Comparison of ENCODE assay signal across 8 mouse cellular contexts in the genomic region with DNA sequence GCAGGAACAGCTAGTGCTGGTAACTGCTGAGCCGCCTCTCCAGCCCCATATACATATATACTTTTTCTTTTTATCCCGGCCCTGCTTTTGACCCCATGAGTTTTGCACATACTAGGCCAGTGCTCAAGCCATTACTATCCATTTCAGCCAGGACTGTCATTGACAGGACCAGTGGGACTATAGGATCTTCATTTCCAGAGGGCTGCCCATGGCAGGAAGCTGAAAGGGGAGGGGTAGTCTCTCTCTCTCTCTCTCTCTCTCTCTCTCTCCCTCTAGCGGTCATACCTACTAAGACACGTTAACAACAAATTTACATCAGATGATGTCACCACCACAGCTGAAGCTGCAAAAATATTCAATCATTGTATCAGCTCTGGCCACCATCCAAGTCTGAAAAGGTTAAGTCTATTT. TPM values are rescaled to one million over a fixed set of nuclear protein-coding genes. Genes with fewer than 3 reads are reported as not detected.
DNase-seq lines count a peak whose midpoint lies in the region; ATAC-seq and TF ChIP-seq lines count a peak whose summit lies in the region.

No protein-coding gene starts in this region.

- no peak overlapping the region for H3K4me3 ChIP-seq in lung, embryonic 14.5 days (ENCODE audit: low read depth, low read length)

- no peak overlapping the region for H3K27ac ChIP-seq in lung, embryonic 14.5 days (ENCODE audit: low read depth)

- DNase-seq in adrenal gland, postnatal 14 days, result peak; percentile 43
- no peak for DNase-seq in adrenal gland, postnatal 10 days
- DNase-seq in lung, embryonic 14.5 days, result peak; percentile 86
- no peak for DNase-seq in lung, adult 18-20 months
- peak; percentile 62 for DNase-seq in lung, postnatal 10 days
- peak; percentile 51 for DNase-seq in thymus, postnatal 4 days
- DNase-seq in layer of hippocampus, adult 8-10 months (ENCODE audit: low spot score in 2 of 2), result no peak

- H3K36me3 ChIP-seq in lung, embryonic 14.5 days (ENCODE audit: insufficient read depth), result no peaks in the 10 kb centered on the region

- H3K4me1 ChIP-seq in lung, embryonic 14.5 days (ENCODE audit: insufficient read depth), result peaks cover 7% of the 10 kb centered on the region

- ATAC-seq in lung, embryonic 14.5 days (ENCODE audit: insufficient read depth), result no peak
- ATAC-seq in granulocyte monocyte progenitor cell, adult 5-6 weeks (replicated peaks; ENCODE audit: poor library complexity, severe bottlenecking), result peak; percentile 26

- WGBS in lung, embryonic 14.5 days, result 10% methylated on average over 4 of the region's 4 CpGs

- no peaks in the 10 kb centered on the region for H3K27me3 ChIP-seq in lung, embryonic 14.5 days (ENCODE audit: insufficient read depth, low read length)

- no peaks in the 10 kb centered on the region for H3K9me3 ChIP-seq in lung, embryonic 14.5 days (ENCODE audit: low read depth, low read length)

- no peak overlapping the region for H3K9ac ChIP-seq in lung, embryonic 14.5 days

- peak; percentile 80 for TF ChIP-seq CTCF in lung, embryonic 14.5 days (IDR thresholded peaks at IDR 0.05; ENCODE audit: low read depth)

- H3K4me2 ChIP-seq in lung, embryonic 14.5 days, result no peak overlapping the region

RNA-seq across cellular contexts. Expression of a gene that starts 1.9 kb away (rescaled TPM):
- total RNA-seq in adrenal gland, postnatal 14 days (2021), result 10.1 and 15.3 TPM in 2 replicates
- 10 to 100 TPM in 1 of 2 experiments, 1 to 10 TPM in 1; 8.7 to 10.8 TPM for total RNA-seq in adrenal gland, postnatal 10 days (2021)
- 24.1 and 25.2 TPM in 2 replicates for polyA plus RNA-seq in lung, embryonic 14.5 days (2014; fragmentation: Nextera tagmentation; extraction: Ambion mirVana)
- total RNA-seq in granulocyte monocyte progenitor cell, adult 5-6 weeks (2014; fragmentation: Nextera tagmentation), result 22.2 and 26.0 TPM in 2 replicates
- total RNA-seq in granulocyte monocyte progenitor cell, adult 5-6 weeks (2017), result 4.9 and 7.9 TPM in 2 replicates
- total RNA-seq in layer of hippocampus, adult 8-10 months (2022), result 1 to 10 TPM; 5.0 to 7.3 (median 5.9) TPM

RNA-seq across cellular contexts. Expression of a gene that starts 3.3 kb away (rescaled TPM):
- total RNA-seq in adrenal gland, postnatal 14 days (2021), result 2.0 TPM in 2 replicates
- total RNA-seq in adrenal gland, postnatal 10 days (2021), result 1 to 10 TPM; 1.1 to 1.8 TPM
- polyA plus RNA-seq in lung, embryonic 14.5 days (2014; fragmentation: Nextera tagmentation; extraction: Ambion mirVana), result 0.58 and 0.61 TPM in 2 replicates
- 3.7 and 4.4 TPM in 2 replicates for total RNA-seq in granulocyte monocyte progenitor cell, adult 5-6 weeks (2014; fragmentation: Nextera tagmentation)
- total RNA-seq in granulocyte monocyte progenitor cell, adult 5-6 weeks (2017), result 0.26 and 1.4 TPM in 2 replicates
- total RNA-seq in layer of hippocampus, adult 8-10 months (2022), result 1 to 10 TPM; 3.3 to 3.9 (median 3.7) TPM

RNA-seq across cellular contexts. Expression of a gene that starts 24.9 kb away (rescaled TPM):
- total RNA-seq in adrenal gland, postnatal 14 days (2021), result 22.2 and 24.3 TPM in 2 replicates
- 10 to 100 TPM; 17.3 to 24.7 TPM for total RNA-seq in adrenal gland, postnatal 10 days (2021)
- 35.8 and 39.3 TPM in 2 replicates for polyA plus RNA-seq in lung, embryonic 14.5 days (2014; fragmentation: Nextera tagmentation; extraction: Ambion mirVana)
- total RNA-seq in granulocyte monocyte progenitor cell, adult 5-6 weeks (2014; fragmentation: Nextera tagmentation), result 8.3 and 12.6 TPM in 2 replicates
- total RNA-seq in granulocyte monocyte progenitor cell, adult 5-6 weeks (2017), result 5.3 and 6.2 TPM in 2 replicates
- 10 to 100 TPM; 27.0 to 34.2 (median 29.5) TPM for total RNA-seq in layer of hippocampus, adult 8-10 months (2022)

RNA-seq across cellular contexts. Expression of a gene that starts 25.6 kb away (rescaled TPM):
- total RNA-seq in adrenal gland, postnatal 14 days (2021), result 18.1 and 22.5 TPM in 2 replicates
- 10 to 100 TPM; 15.2 to 26.7 TPM for total RNA-seq in adrenal gland, postnatal 10 days (2021)
- polyA plus RNA-seq in lung, embryonic 14.5 days (2014; fragmentation: Nextera tagmentation; extraction: Ambion mirVana), result 6.1 and 7.3 TPM in 2 replicates
- 7.6 and 9.2 TPM in 2 replicates for total RNA-seq in granulocyte monocyte progenitor cell, adult 5-6 weeks (2014; fragmentation: Nextera tagmentation)
- 7.5 and 8.3 TPM in 2 replicates for total RNA-seq in granulocyte monocyte progenitor cell, adult 5-6 weeks (2017)
- 10 to 100 TPM; 33.6 to 46.4 (median 40.3) TPM for total RNA-seq in layer of hippocampus, adult 8-10 months (2022)

RNA-seq across cellular contexts. Expression of a gene that starts 28.4 kb away (rescaled TPM):
- 17.8 and 18.1 TPM in 2 replicates for total RNA-seq in adrenal gland, postnatal 14 days (2021)
- 10 to 100 TPM; 10.9 to 18.1 TPM for total RNA-seq in adrenal gland, postnatal 10 days (2021)
- polyA plus RNA-seq in lung, embryonic 14.5 days (2014; fragmentation: Nextera tagmentation; extraction: Ambion mirVana), result 27.5 and 32.5 TPM in 2 replicates
- 4.4 and 5.0 TPM in 2 replicates for total RNA-seq in granulocyte monocyte progenitor cell, adult 5-6 weeks (2014; fragmentation: Nextera tagmentation)
- 0.17 and 2.4 TPM in 2 replicates for total RNA-seq in granulocyte monocyte progenitor cell, adult 5-6 weeks (2017)
- total RNA-seq in layer of hippocampus, adult 8-10 months (2022), result 10 to 100 TPM; 34.5 to 59.9 (median 38.5) TPM

Comparison
In these comparisons a context has a peak if more than half of its experiments do, and no peak if none do; other contexts are left out.
1. DNase-seq: peak in adrenal gland, postnatal 14 days (single experiment), lung, embryonic 14.5 days (single experiment), lung, postnatal 10 days (single experiment) and thymus, postnatal 4 days (single experiment); none in adrenal gland, postnatal 10 days (single experiment), lung, adult 18-20 months (0 of 2) and layer of hippocampus, adult 8-10 months (0 of 2).